Mouse (Mus musculus) embryo, embryonic 11.5 days (tissue): ENCODE measurements at regions not wholly inside any gene's neighbourhood (a gene's known extent, or its start where the extent isn't known, plus 50 kb on each side); places are given as distances from the start of the nearest gene placed in this dataset.

Experiments
- DNase-seq: peaks from one replicate; pipeline ENCODE4 v3.0.0-alpha.2; 2012; ENCODE audit warnings: low read depth, low spot score

- no peak for DNase-seq
Measured at GRCm38 (mm10) chr13:37704475-37704874, 73.7 kb upstream of the Rreb1 start.

DNA sequence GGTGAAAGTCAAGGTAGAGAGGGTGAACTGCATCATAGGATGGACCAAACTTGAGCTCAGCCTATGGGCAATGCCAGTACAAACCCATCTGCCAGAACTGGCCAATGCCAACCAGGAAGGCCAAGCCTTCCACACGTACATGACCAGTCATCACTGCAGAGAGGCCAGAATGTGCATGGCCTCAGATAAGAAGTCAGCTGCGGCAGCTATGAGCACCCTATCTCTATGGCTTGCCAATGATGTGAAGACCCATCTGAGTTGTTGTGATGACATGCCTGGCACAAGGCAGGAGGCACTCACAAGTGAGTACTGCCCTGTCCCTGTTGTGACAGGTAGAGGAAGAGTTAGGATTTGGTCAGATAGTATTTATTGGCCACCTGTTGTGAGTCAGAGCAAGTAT is 72.7 kb upstream of the Rreb1 start:
- DNase-seq: no peak

- DNase-seq: no peak
Measured at GRCm38 (mm10) chr13:37710913-37711312, 67.3 kb upstream of the Rreb1 start.

GRCm38 (mm10) chr13:37712908-37713496 is 65.2 kb upstream of the Rreb1 start:
- no peak for DNase-seq

- no peak for DNase-seq
Measured at GRCm38 (mm10) chr13:37715058-37715712, 63.0 kb upstream of the Rreb1 start.

GRCm38 (mm10) chr13:37715770-37716693 is 62.2 kb upstream of the Rreb1 start:
- no peak for DNase-seq

DNA sequence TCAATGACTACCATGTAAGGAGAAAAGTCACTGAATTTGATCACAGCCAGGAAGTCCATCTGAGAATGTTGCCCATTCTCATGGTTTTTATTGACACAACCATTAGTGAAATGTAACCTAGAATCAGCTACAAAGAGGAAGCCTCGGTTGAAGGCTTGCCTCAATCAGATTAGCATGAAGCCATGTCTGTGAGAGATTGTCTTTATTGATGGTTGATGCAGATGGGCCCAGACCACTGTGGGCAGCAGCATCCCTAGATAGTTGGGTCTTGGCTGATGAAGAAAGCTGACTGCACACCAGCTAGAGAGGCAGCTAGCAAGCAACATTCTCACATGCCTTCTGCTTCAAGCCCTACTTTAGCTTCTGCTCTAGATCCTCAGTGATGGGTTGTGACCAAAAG is 60.4 kb upstream of the Rreb1 start:
- no peak for DNase-seq

GRCm38 (mm10) chr13:37718364-37718763 is 59.8 kb upstream of the Rreb1 start:
- DNase-seq: no peak
